Mouse (Mus musculus): ENCODE data around the gene Gm10772.
"Not testable (repeated sequence)": the region's sequence is repeated elsewhere in the genome, so short reads cannot be mapped to it uniquely, and the experiment has no call there.

The Gm10772 gene

GRCm38 (mm10) chr13:66227473-66227872 lies at the start of gene Gm10772:
Gene Gm10772 (minus strand): TSS chr13:66227573.
- not testable (repeated sequence) for DNase-seq

GRCm38 (mm10) chr13:66263914-66264313 lies 36.5 kb upstream of the Gm10772 start:
- DNase-seq = not testable (repeated sequence)

- not testable (repeated sequence) for DNase-seq
These were observed 35.8 kb upstream of the Gm10772 start for GRCm38 (mm10) chr13:66263141-66263540.

- no peak for DNase-seq
These were observed 13.0 kb downstream of the Gm10772 start for GRCm38 (mm10) chr13:66214349-66214748.

GRCm38 (mm10) chr13:66213811-66214210 lies 13.6 kb downstream of the Gm10772 start:
- DNase-seq = not testable (repeated sequence)

GRCm38 (mm10) chr13:66179172-66179571 lies 48.2 kb downstream of the Gm10772 start:
- not testable (repeated sequence) for DNase-seq

All from layer of hippocampus, adult 9-11 months (tissue).